Mouse (Mus musculus): ENCODE results near the gene Macrod1.
A peak's percentile ranks its signal among the peaks of the same experiment; 100 is the strongest.

The Macrod1 gene

GRCm38 (mm10) chr19:7143854-7144253 lies 87.2 kb downstream of the Macrod1 start:
- peak; percentile 84 for DNase-seq

DNA sequence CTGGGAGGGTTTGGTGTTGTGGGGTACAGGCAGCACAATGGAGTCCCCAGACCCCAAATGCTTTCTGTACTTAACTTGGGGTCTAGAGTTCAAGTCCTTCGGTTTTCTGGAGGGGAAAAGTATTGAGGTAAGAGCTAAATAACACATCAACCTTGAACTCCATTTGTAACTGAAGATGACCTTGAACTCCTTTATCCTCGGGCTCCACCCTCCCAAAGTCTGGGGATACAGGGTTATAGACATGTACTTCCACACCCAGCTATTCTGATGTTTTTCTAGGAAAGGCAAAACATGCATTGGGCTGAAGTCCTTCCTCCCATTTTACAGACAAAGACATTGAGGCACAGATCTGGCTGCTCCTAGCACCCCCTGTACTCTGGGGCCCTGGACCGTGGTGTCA lies 87.8 kb downstream of the Macrod1 start:
- DNase-seq, result no peak

DNA sequence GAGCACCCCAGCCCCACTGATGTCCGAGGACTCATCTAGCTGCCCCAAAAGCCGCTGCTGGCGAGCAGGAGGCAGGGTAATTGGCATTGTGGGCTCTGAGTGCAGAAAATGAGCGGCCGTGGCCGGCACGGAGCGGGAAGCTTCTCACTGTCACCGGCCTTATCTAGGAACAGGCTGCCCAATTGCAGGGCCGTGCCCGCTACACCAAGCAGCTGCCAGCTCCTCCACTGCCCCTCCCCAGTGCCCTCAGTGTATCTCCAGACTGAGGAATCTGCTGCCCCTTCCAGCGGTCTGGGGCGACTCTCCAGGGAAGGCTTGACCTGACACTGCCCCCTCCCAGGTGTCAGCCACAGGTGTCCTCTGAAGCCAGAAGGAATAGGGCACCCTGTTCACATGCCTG lies 89.8 kb downstream of the Macrod1 start:
- DNase-seq, result no peak

- DNase-seq, result no peak
These were observed 91.5 kb downstream of the Macrod1 start for GRCm38 (mm10) chr19:7148096-7148495.

- no peak for DNase-seq
These were observed 92.0 kb downstream of the Macrod1 start for GRCm38 (mm10) chr19:7148541-7149085.

GRCm38 (mm10) chr19:7149158-7149685 lies 92.6 kb downstream of the Macrod1 start:
- DNase-seq, result no peak

GRCm38 (mm10) chr19:7151300-7151926 lies 94.8 kb downstream of the Macrod1 start:
- no peak for DNase-seq

DNA sequence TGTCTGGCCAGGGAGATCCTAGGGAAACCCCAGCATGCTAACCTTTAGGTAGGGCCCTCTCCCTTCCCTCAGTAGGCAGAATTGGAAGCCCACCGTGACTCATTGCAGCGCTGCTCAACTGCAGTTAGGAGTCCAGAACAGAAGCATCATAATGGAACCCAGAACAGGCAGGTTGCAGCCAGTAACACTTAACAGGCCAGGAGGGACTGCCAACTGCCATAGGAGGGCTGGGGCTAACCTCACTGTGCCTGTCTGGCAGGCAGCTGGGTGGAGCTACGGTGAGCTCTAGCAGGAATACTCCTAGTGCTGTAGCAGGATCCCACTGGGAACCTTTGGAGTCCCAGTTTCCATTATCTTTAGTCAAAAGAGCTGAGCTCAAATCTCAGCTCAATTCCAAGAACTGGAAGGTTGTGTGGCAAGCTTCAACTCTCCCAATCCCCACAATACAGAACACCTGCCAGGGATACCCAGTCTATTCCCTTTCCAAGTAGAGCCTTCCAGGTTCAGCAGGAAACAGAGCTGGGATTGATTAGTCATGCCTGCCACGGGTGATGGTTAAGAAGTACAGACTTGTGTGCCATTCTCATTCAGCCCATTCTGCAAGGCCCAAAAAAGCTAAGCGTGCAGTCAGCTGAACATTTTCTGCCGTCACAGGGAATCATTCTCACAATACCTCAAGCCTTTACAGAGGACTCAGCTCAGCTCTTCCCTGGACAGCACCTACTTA lies 95.5 kb downstream of the Macrod1 start:
- no peak for DNase-seq

GRCm38 (mm10) chr19:7153232-7153631 lies 96.6 kb downstream of the Macrod1 start:
- DNase-seq, result no peak

GRCm38 (mm10) chr19:7155196-7155595 lies 98.6 kb downstream of the Macrod1 start:
- DNase-seq, result peak; percentile 60

- DNase-seq, result no peak
These were observed 101.1 kb downstream of the Macrod1 start for GRCm38 (mm10) chr19:7157734-7158133.

- DNase-seq, result peak; percentile 67
These were observed 103.7 kb downstream of the Macrod1 start for GRCm38 (mm10) chr19:7160151-7160906.

GRCm38 (mm10) chr19:7161064-7161463 lies 104.5 kb downstream of the Macrod1 start:
- DNase-seq, result no peak

GRCm38 (mm10) chr19:7164238-7164637 lies 107.6 kb downstream of the Macrod1 start:
- no peak for DNase-seq

- peak; percentile 45 for DNase-seq
These were observed 108.3 kb downstream of the Macrod1 start for GRCm38 (mm10) chr19:7164820-7165323.

DNA sequence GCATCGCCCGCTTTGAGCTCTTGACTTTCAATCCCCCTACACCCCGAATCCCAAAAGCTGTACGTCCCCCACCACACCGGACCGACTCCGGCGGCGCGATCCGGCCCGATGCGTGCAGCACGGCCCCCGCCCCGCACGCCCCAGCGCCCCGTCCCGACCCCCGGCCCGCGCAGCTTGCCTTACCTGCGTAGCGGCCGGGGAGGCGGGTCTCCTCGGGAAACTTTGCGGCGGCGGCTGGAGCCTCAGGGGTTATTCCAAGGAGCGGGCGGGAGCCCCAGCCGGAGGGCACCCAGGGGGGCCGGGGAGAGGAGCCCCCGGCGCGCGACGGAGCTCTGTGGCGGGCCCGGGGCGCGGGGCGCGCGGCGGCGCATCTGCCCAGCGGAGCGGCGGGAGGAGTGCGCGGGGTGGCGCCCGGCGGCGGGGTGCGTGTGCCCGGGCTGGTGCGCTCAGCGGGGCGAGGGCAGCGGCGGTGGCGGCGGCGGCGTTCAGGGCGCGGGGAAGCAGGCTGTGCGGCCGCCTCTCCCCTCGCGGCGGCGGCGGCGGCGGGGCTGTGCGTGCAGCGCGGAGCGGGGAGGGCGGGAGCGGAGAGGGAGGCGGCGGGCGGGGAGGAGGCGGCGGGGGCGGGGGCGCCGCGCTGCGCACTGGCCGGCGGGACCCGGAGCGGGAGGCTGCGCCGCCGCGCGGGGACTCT lies 109.0 kb downstream of the Macrod1 start:
- peak; percentile 69 for DNase-seq

DNA sequence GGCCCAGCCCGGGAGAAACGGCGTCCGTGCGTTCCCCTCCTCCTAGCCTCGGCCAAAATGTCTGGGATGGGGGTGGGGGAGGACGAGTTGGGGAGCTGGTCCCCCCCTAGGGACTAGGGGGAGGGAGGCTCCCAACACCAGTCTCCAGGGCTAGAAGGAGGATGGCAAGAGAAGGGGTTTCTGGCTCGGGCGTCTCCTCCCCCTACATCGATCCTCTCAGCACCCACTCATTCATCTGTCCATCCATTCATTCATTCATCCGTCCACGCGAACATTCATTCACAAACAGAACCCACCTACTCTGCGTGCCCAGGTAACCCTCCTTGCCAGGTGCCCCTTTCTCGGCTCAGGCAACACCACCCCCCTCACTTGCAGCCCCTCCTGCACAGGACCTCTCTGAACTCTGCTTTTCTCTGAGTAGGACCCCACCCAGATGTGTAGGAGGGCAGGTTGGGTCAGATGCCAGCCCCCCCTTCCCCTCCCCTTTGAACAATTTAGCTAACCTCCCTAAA lies 109.6 kb downstream of the Macrod1 start:
- DNase-seq, result no peak

GRCm38 (mm10) chr19:7166767-7167166 lies 110.2 kb downstream of the Macrod1 start:
- DNase-seq, result no peak

DNA sequence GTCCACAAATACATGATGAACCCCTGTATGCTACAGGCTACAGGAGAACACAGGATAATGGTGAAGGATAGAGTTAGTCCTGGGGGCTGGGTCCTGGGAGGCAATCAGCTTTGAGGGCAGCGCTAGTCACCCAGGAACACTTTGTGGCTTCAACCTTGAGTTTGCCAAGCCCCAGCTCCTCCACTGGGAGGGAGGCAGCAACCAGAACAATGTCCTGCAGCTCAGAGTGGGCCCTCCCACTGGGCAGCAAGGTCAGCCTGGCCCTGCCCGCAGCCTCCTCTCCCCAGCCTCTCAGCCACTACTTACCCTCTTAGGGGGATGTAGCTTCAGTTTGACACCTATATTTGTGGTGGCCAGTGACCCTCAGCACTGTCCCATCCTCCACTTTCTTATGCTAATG lies 111.8 kb downstream of the Macrod1 start:
- no peak for DNase-seq

DNA sequence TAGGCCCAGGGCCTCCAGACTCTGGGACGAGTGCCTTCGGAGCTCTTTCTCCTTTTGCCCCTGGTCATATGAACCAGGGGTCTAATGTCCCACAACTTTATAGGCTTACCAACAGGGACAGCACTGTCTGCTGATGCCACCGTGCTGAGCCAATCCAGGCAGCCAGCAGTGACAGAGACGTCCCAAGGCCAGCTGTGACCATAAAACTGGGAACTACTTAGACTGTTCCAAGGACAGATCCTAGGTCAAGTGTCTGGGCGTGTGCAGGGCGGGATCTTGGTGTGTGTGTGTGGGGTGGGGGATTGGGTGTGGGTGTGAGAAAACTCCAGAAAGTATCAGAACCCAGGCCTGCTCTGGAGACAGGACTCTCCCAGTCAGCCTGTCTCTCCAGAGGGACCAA lies 114.3 kb downstream of the Macrod1 start:
- DNase-seq, result no peak

DNA sequence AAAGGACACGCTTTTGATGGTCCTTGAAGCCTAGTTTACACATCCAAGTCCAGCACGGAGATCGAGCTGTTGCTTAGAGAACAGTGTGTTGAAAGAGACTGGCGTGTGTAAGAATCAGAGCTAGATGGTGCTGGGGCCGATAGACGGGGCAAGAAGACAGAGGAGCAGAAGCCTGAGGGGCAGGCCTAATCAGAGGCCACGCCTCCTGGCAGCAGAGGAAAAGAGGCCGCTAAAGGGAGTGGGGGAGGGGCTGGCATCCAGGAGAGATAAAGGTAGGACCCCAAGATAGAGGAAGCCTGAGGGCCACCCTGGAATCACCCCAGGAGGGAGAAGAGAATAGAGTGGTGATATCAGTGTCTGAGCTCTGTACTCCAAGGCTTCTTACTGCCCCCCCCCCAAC lies 114.8 kb downstream of the Macrod1 start:
- DNase-seq, result peak; percentile 54
